Mouse (Mus musculus) intestine, embryonic 14.5 days (tissue): Measurements from ENCODE around the gene Sult1e1. TPM values are rescaled to one million over a fixed set of nuclear protein-coding genes. Genes with fewer than 3 reads are reported as not detected.

Source experiments
- ATAC-seq: fragments of 200-750 bp; cut with Nextera tagmentation; replicated peaks from 2 replicates; pipeline ENCODE4 v1.8.0; 2017; ENCODE audit warnings: low read depth, moderate number of reproducible peaks, moderate TSS enrichment, moderate library complexity; ENCODE audit not compliant: low FRiP score, low TSS enrichment
- DNase-seq: peaks from one replicate; pipeline ENCODE4 v3.0.0-alpha.2; 2018; ENCODE audit warnings: low spot score
- H3K27ac ChIP-seq: fragments of 300-500 bp; sonication (generic); 2 replicates; pipeline ENCODE4 v1.5.1; 2014; ENCODE audit warnings: low read depth, mild to moderate bottlenecking, control low read depth
- H3K27me3 ChIP-seq: fragments of 300-500 bp; sonication (generic); replicated peaks from 2 replicates; pipeline ENCODE4 v1.6.1; 2014; ENCODE audit warnings: low read length, control low read depth; ENCODE audit not compliant: control insufficient read depth, insufficient read depth
- H3K36me3 ChIP-seq: fragments of 300-500 bp; sonication (generic); 2 replicates; pipeline ENCODE4 v1.6.1; 2014; ENCODE audit warnings: low read length, control low read depth; ENCODE audit not compliant: control insufficient read depth, insufficient read depth
- H3K4me1 ChIP-seq: fragments of 300-500 bp; sonication (generic); replicated peaks from 2 replicates; pipeline ENCODE4 v1.6.1; 2014; ENCODE audit warnings: low read length, control low read depth, mixed read lengths; ENCODE audit not compliant: control insufficient read depth, insufficient read depth
- H3K4me2 ChIP-seq: fragments of 300-500 bp; sonication (generic); 2 replicates; pipeline ENCODE4 v1.6.1; 2014; ENCODE audit warnings: low read length
- H3K4me3 ChIP-seq: fragments of 300-500 bp; sonication (generic); 2 replicates; pipeline ENCODE4 v1.5.1; 2014; ENCODE audit warnings: low read depth, low read length, control low read depth, mixed read lengths
- H3K9ac ChIP-seq: fragments of 300-500 bp; sonication (generic); 2 replicates; pipeline ENCODE4 v1.6.1; 2014; ENCODE audit warnings: mild to moderate bottlenecking, low read length
- H3K9me3 ChIP-seq: fragments of 300-500 bp; sonication (generic); 2 replicates; pipeline ENCODE4 v1.6.1; 2016; ENCODE audit warnings: low read length, control low read depth; ENCODE audit not compliant: control insufficient read depth
- WGBS: fragments of 180-500 bp; shearing (Covaris S2); extraction: QIAGEN DNeasy Blood & Tissue Kit; methylation state at CpG from one replicate; pipeline ENCODE4 v1.1.7; 2014; 5-methylcytosine and 5-hydroxymethylcytosine counted together
- microRNA-seq: library from miRNA; unstranded; fragments of <30 nt; microRNA quantifications from one replicate; pipeline ENCODE4, GENCODE M21; 2016
- polyA plus RNA-seq: library from polyadenylated mRNA; unstranded; fragments of >200 nt; fragmentation: Nextera tagmentation; extraction: Ambion mirVana; gene quantifications from 2 replicates; pipeline ENCODE4 v1.2.1, GENCODE M21; 2014

Gene Sult1e1
- polyA plus RNA-seq, 1 experiment from 2014 or later, result not detected

GRCm38 (mm10) chr5:87535994-87536644 is 55.3 kb downstream of the Sult1e1 start:
- Histone ChIP-seq H3K27me3 (no peaks in the 10 kb centered on the region), H3K36me3 (no peaks in the 10 kb centered on the region), H3K27ac (peak overlapping the region; percentile 51), H3K4me3 (no peak overlapping the region), H3K4me1 (no peaks in the 10 kb centered on the region), H3K9ac (no peak overlapping the region), H3K9me3 (no peaks in the 10 kb centered on the region), H3K4me2 (no peak overlapping the region)
- 62% methylated on average over 4 of the region's 4 CpGs for WGBS
- ATAC-seq (peak; percentile 97), DNase-seq (no peak)

GRCm38 (mm10) chr5:87532288-87532687 is 59.1 kb downstream of the Sult1e1 start:
- Histone ChIP-seq H3K27me3 (no peaks in the 10 kb centered on the region), H3K36me3 (no peaks in the 10 kb centered on the region), H3K9ac (no peak overlapping the region), H3K9me3 (no peaks in the 10 kb centered on the region), H3K4me2 (no peak overlapping the region), H3K4me1 (no peaks in the 10 kb centered on the region), H3K27ac (no peak overlapping the region), H3K4me3 (no peak overlapping the region)
- ATAC-seq, result peak; percentile 83
- DNase-seq, result no peak
- WGBS, result 58% methylated on average over 2 of the region's 2 CpGs

Small RNA genes lying within 50 kb of the gene (microRNA-seq; reads per million reads assigned to microRNA genes)
- 0.25 reads per million for gene Mir3969

Other genes with a start within 250 kb of the Sult1e1 start
- gene Ugt2b38, start 167.4 kb downstream of the Sult1e1 start, polyA plus RNA-seq, result not detected in 2 replicates
- gene Ugt2a2, start 109.3 kb downstream of the Sult1e1 start, polyA plus RNA-seq, result not detected in 2 replicates
- not detected in 2 replicates for gene Gm43638, start 104.8 kb downstream of the Sult1e1 start, polyA plus RNA-seq
- not detected in 2 replicates for gene Ugt2a1, start 100.7 kb downstream of the Sult1e1 start, polyA plus RNA-seq
- gene Sult1b1, start 53.4 kb downstream of the Sult1e1 start, polyA plus RNA-seq, result 1.6 and 4.5 TPM in 2 replicates
- gene Sult1d1, start 22.6 kb downstream of the Sult1e1 start, polyA plus RNA-seq, result 17.2 and 20.1 TPM in 2 replicates
- gene Csn1s1, start 74.6 kb upstream of the Sult1e1 start, polyA plus RNA-seq, result not detected in 2 replicates
- gene Csn2, start 108.0 kb upstream of the Sult1e1 start, polyA plus RNA-seq, result not detected in 2 replicates
- gene Csn1s2a, start 183.0 kb upstream of the Sult1e1 start, polyA plus RNA-seq, result not detected in 2 replicates
- not detected in 2 replicates for gene Csn1s2b, start 216.5 kb upstream of the Sult1e1 start, polyA plus RNA-seq
- not detected in 2 replicates for gene Prr27, start 234.1 kb upstream of the Sult1e1 start, polyA plus RNA-seq